Mouse (Mus musculus) lung, adult 2 months (tissue): ENCODE measurements around the gene Pcdh15. TPM values are rescaled to one million over a fixed set of nuclear protein-coding genes. Genes with fewer than 3 reads are reported as not detected.

Experiments
- DNase-seq: peaks from one replicate; pipeline ENCODE4 v3.0.0; 2022
- H3K4me1 ChIP-seq: fragments of 200-500 bp; 2 replicates; pipeline ENCODE4 v1.6.1; 2011; ENCODE audit warnings: low read length; ENCODE audit not compliant: control insufficient read depth, insufficient read depth
- H3K4me3 ChIP-seq: fragments of 200-500 bp; replicated peaks from 2 replicates; pipeline ENCODE3; 2011; ENCODE audit warnings: low read depth, mild to moderate bottlenecking, control low read depth, low read length; ENCODE audit errors: extremely low read depth
- CTCF ChIP-seq: fragments of 200-500 bp; IDR thresholded peaks from 2 replicates; pipeline ENCODE4 v1.5.1; 2011; ENCODE audit warnings: mild to moderate bottlenecking, low read length, control low read depth; ENCODE audit not compliant: insufficient read depth
- POLR2A ChIP-seq: fragments of 200-500 bp; IDR thresholded peaks from 2 replicates; pipeline ENCODE4 v1.6.1; 2011; ENCODE audit warnings: low read depth, mild to moderate bottlenecking, control low read depth, low read length, borderline replicate concordance; ENCODE audit errors: extremely low read depth
- WGBS: fragments of 180-500 bp; shearing (Covaris S2); methylation state at CpG from one replicate; pipeline ENCODE4 v1.1.7; 2018; 5-methylcytosine and 5-hydroxymethylcytosine counted together
- polyA plus RNA-seq: library from polyadenylated mRNA; depleted of rRNA; stranded (reverse); fragments of >200 nt; gene quantifications from 2 replicates; pipeline ENCODE4 v1.2.3, GENCODE M21; 2012

The Pcdh15 gene
- polyA plus RNA-seq, 1 experiment, result 0.05 TPM

GRCm38 (mm10) chr10:73823214-73823613, 724.1 kb downstream of the Pcdh15 start:
- WGBS, result 57% methylated on average over 4 of the region's 4 CpGs

GRCm38 (mm10) chr10:73826354-73826753, 727.2 kb downstream of the Pcdh15 start:
- H3K4me3 ChIP-seq, result no peak overlapping the region
- H3K4me1 ChIP-seq, result no peaks in the 10 kb centered on the region
- DNase-seq, result no peak
- TF ChIP-seq POLR2A (no peak), CTCF (no peak)
- 49% methylated on average over 8 of the region's 8 CpGs for WGBS

More at GRCm38 (mm10) chr10:73823214-73823613, 724.1 kb downstream of the Pcdh15 start:
- Histone ChIP-seq H3K4me1 (no peaks in the 10 kb centered on the region), H3K4me3 (no peak overlapping the region)
- no peak for DNase-seq
- no peak for TF ChIP-seq CTCF

GRCm38 (mm10) chr10:73828781-73829180, 729.6 kb downstream of the Pcdh15 start:
- 54% methylated on average over 2 of the region's 2 CpGs for WGBS
- DNase-seq, result no peak
- TF ChIP-seq CTCF (no peak), POLR2A (no peak)
- no peak overlapping the region for H3K4me3 ChIP-seq
- no peaks in the 10 kb centered on the region for H3K4me1 ChIP-seq

- Histone ChIP-seq H3K4me1 (no peaks in the 10 kb centered on the region), H3K4me3 (no peak overlapping the region)
- no peak for DNase-seq
- no peak for TF ChIP-seq POLR2A
- no peak for TF ChIP-seq CTCF
- 53% methylated on average over 3 of the region's 3 CpGs for whole genome bisulfite sequencing
Measured at GRCm38 (mm10) chr10:73844998-73845397, 745.9 kb downstream of the Pcdh15 start.

GRCm38 (mm10) chr10:73862181-73862580, 763.0 kb downstream of the Pcdh15 start:
- DNase-seq, result no peak
- 71% methylated on average over 4 of the region's 4 CpGs for WGBS
- Histone ChIP-seq H3K4me3 (no peak overlapping the region), H3K4me1 (no peaks in the 10 kb centered on the region)
- no peak for TF ChIP-seq CTCF
- no peak for TF ChIP-seq POLR2A

GRCm38 (mm10) chr10:73878055-73878728, 779.0 kb downstream of the Pcdh15 start:
- no peak overlapping the region for H3K4me3 ChIP-seq
- WGBS, result 66% methylated on average over 5 of the region's 5 CpGs
- no peaks in the 10 kb centered on the region for H3K4me1 ChIP-seq
- no peak for DNase-seq
- TF ChIP-seq CTCF (no peak), POLR2A (no peak)

- no peaks in the 10 kb centered on the region for H3K4me1 ChIP-seq
- no peak for DNase-seq
- no peak for TF ChIP-seq CTCF
- TF ChIP-seq POLR2A, result no peak
- 79% methylated on average over 4 of the region's 4 CpGs for WGBS
- no peak overlapping the region for H3K4me3 ChIP-seq
Measured at GRCm38 (mm10) chr10:73878729-73879067, 779.6 kb downstream of the Pcdh15 start.

- TF ChIP-seq POLR2A, result no peak
- no peak for TF ChIP-seq CTCF
- no peak for DNase-seq
- WGBS, result 71% methylated on average over 4 of the region's 4 CpGs
Measured at GRCm38 (mm10) chr10:73887771-73888170, 788.6 kb downstream of the Pcdh15 start.

GRCm38 (mm10) chr10:73892251-73892650, 793.1 kb downstream of the Pcdh15 start:
- TF ChIP-seq POLR2A (no peak), CTCF (no peak)
- Histone ChIP-seq H3K4me3 (no peak overlapping the region), H3K4me1 (no peaks in the 10 kb centered on the region)
- no peak for DNase-seq
- WGBS, result 65% methylated on average over 4 of the region's 4 CpGs

More at GRCm38 (mm10) chr10:73887771-73888170, 788.6 kb downstream of the Pcdh15 start:
- Histone ChIP-seq H3K4me1 (no peaks in the 10 kb centered on the region), H3K4me3 (no peak overlapping the region)

- H3K4me3 ChIP-seq, result no peak overlapping the region
- H3K4me1 ChIP-seq, result no peaks in the 10 kb centered on the region
- DNase-seq, result no peak
- no peak for TF ChIP-seq CTCF
- no peak for TF ChIP-seq POLR2A
Measured at GRCm38 (mm10) chr10:73896086-73896607, 797.0 kb downstream of the Pcdh15 start.

GRCm38 (mm10) chr10:73899165-73899564, 800.0 kb downstream of the Pcdh15 start:
- DNase-seq, result no peak
- WGBS, result 70% methylated on average over 3 of the region's 3 CpGs
- Histone ChIP-seq H3K4me3 (no peak overlapping the region), H3K4me1 (no peaks in the 10 kb centered on the region)
- TF ChIP-seq POLR2A, result no peak
- TF ChIP-seq CTCF, result no peak
